Mouse (Mus musculus) gastrocnemius, postnatal 14 days (tissue): ENCODE measurements around the gene Zfp711. TPM values are rescaled to one million over a fixed set of nuclear protein-coding genes. Genes with fewer than 3 reads are reported as not detected.

Source experiments
- DNase-seq: peaks from one replicate; pipeline ENCODE4 v3.0.0; 2021; ENCODE audit warnings: mixed read lengths
- intact Hi-C: fragments of 180-260 bp; cut with DNase I; formaldehyde crosslinking; loops from one replicate; pipeline ENCODE4 v1.15.1; 2025; ENCODE audit warnings: low total_unique reads
- long read RNA-seq, 2 experiments: library from polyadenylated mRNA; stranded (forward); transcript quantifications; one replicate each; pipeline ENCODE4 v2.0.0; 2021
- total RNA-seq, 2 experiments: library from RNA; stranded (reverse); gene quantifications; 2 replicates each; pipeline ENCODE4 v1.2.3; 2021

Zfp711 gene
- under 1 TPM; 0.55 to 0.59 TPM for total RNA-seq
- long read RNA-seq, experiment 1: 0 reads
- long read RNA-seq, experiment 2, full-length matches to known transcripts: 1 of 2 reads
- long read RNA-seq, experiment 2, partial matches to known transcripts: 0 of 2 reads
- long read RNA-seq, experiment 2, other reads (novel, unspliced or antisense): 1 of 2 reads

GRCm38 (mm10) chrX:112600511-112601305 lies at the start of gene Zfp711:
Gene Zfp711 (plus strand): TSS chrX:112600526.
- intact Hi-C loops: no loop called here
- DNase-seq: peak; percentile 10

GRCm38 (mm10) chrX:112567716-112568115 lies 32.6 kb upstream of the Zfp711 start:
- DNase-seq: no peak
- intact Hi-C loops: no loop called here

GRCm38 (mm10) chrX:112601306-112602120 lies 1.2 kb downstream of the Zfp711 start:
- intact Hi-C loops: no loop called here
- DNase-seq: peak; percentile 6

GRCm38 (mm10) chrX:112675525-112675924 lies 75.2 kb downstream of the Zfp711 start:
- DNase-seq: no peak
- intact Hi-C loops: no loop called here

- no peak for DNase-seq
- intact Hi-C loops: no loop called here
These were observed 80.3 kb downstream of the Zfp711 start for GRCm38 (mm10) chrX:112680605-112681004.

Other genes starting within 250 kb of the Zfp711 start
- not detected for gene Satl1, start 193.7 kb upstream of the Zfp711 start, total RNA-seq
- not detected for gene 2010106E10Rik, start 105.3 kb upstream of the Zfp711 start, total RNA-seq
- gene Pof1b, start 98.1 kb downstream of the Zfp711 start, total RNA-seq: not detected